Mouse (Mus musculus) liver, adult 2 months (tissue): ENCODE data around the gene Gm21970.

ENCODE experiments used
- CTCF ChIP-seq: fragments of 200-500 bp; IDR thresholded peaks from 2 replicates; pipeline ENCODE4 v1.5.1; 2011; ENCODE audit warnings: low read depth, low read length, control low read depth
- POLR2A ChIP-seq: fragments of 200-500 bp; IDR thresholded peaks from 2 replicates; pipeline ENCODE4 v1.6.1; 2011; ENCODE audit warnings: low read length, control low read depth; ENCODE audit not compliant: insufficient read depth; ENCODE audit errors: extremely low read depth

GRCm38 (mm10) chr16:91381606-91382005, 9.9 kb upstream of the Gm21970 start:
- no peak for TF ChIP-seq CTCF
- TF ChIP-seq POLR2A = no peak
